Mouse (Mus musculus): ENCODE data around the gene Wdr66.
A peak's percentile ranks its signal among the peaks of the same experiment; 100 is the strongest.
"Not testable (repeated sequence)": the region's sequence is repeated elsewhere in the genome, so short reads cannot be mapped to it uniquely, and the experiment has no call there.

Wdr66 gene

GRCm38 (mm10) chr5:123251834-123252233, at the start of gene Wdr66:
TSS of gene Wdr66 (plus strand) at chr5:123252102.
- no peak for DNase-seq (ENCODE audit: extremely low read depth, insufficient read length, low spot score)

GRCm38 (mm10) chr5:123202771-123203170, 49.1 kb upstream of the Wdr66 start:
- not testable (repeated sequence) for DNase-seq (ENCODE audit: extremely low read depth, insufficient read length, low spot score)

- not testable (repeated sequence) for DNase-seq (ENCODE audit: extremely low read depth, insufficient read length, low spot score)
Measured at GRCm38 (mm10) chr5:123203591-123203990, 48.3 kb upstream of the Wdr66 start.

- not testable (repeated sequence) for DNase-seq (ENCODE audit: extremely low read depth, insufficient read length, low spot score)
Measured at GRCm38 (mm10) chr5:123222346-123223050, 29.4 kb upstream of the Wdr66 start.

GRCm38 (mm10) chr5:123223051-123223410, 28.9 kb upstream of the Wdr66 start:
- no peak for DNase-seq (ENCODE audit: extremely low read depth, insufficient read length, low spot score)

- DNase-seq (ENCODE audit: extremely low read depth, insufficient read length, low spot score), result not testable (repeated sequence)
Measured at GRCm38 (mm10) chr5:123223861-123224260, 28.0 kb upstream of the Wdr66 start.

GRCm38 (mm10) chr5:123226851-123227250, 25.1 kb upstream of the Wdr66 start:
- DNase-seq (ENCODE audit: extremely low read depth, insufficient read length, low spot score), result no peak

GRCm38 (mm10) chr5:123227762-123228523, 24.0 kb upstream of the Wdr66 start:
- peak; percentile 94 for DNase-seq (ENCODE audit: extremely low read depth, insufficient read length, low spot score)

GRCm38 (mm10) chr5:123228524-123228922, 23.4 kb upstream of the Wdr66 start:
- DNase-seq (ENCODE audit: extremely low read depth, insufficient read length, low spot score), result no peak

- DNase-seq (ENCODE audit: extremely low read depth, insufficient read length, low spot score), result no peak
Measured at GRCm38 (mm10) chr5:123229296-123229695, 22.6 kb upstream of the Wdr66 start.

GRCm38 (mm10) chr5:123232180-123232579, 19.7 kb upstream of the Wdr66 start:
- DNase-seq (ENCODE audit: extremely low read depth, insufficient read length, low spot score), result no peak

GRCm38 (mm10) chr5:123235731-123236130, 16.2 kb upstream of the Wdr66 start:
- no peak for DNase-seq (ENCODE audit: extremely low read depth, insufficient read length, low spot score)

GRCm38 (mm10) chr5:123236426-123236825, 15.5 kb upstream of the Wdr66 start:
- no peak for DNase-seq (ENCODE audit: extremely low read depth, insufficient read length, low spot score)

- no peak for DNase-seq (ENCODE audit: extremely low read depth, insufficient read length, low spot score)
Measured at GRCm38 (mm10) chr5:123239501-123239900, 12.4 kb upstream of the Wdr66 start.

- DNase-seq (ENCODE audit: extremely low read depth, insufficient read length, low spot score), result no peak
Measured at GRCm38 (mm10) chr5:123245518-123245917, 6.4 kb upstream of the Wdr66 start.

- DNase-seq (ENCODE audit: extremely low read depth, insufficient read length, low spot score), result no peak
Measured at GRCm38 (mm10) chr5:123251390-123251789, 512 bp upstream of the Wdr66 start.

- DNase-seq (ENCODE audit: extremely low read depth, insufficient read length, low spot score), result no peak
Measured at GRCm38 (mm10) chr5:123256841-123257755, 5.2 kb downstream of the Wdr66 start.

- no peak for DNase-seq (ENCODE audit: extremely low read depth, insufficient read length, low spot score)
Measured at GRCm38 (mm10) chr5:123258990-123259389, 7.1 kb downstream of the Wdr66 start.

GRCm38 (mm10) chr5:123260698-123261097, 8.8 kb downstream of the Wdr66 start:
- DNase-seq (ENCODE audit: extremely low read depth, insufficient read length, low spot score), result no peak

- no peak for DNase-seq (ENCODE audit: extremely low read depth, insufficient read length, low spot score)
Measured at GRCm38 (mm10) chr5:123266909-123267308, 15.0 kb downstream of the Wdr66 start.

Measured in 3134 (cell line).